Mouse (Mus musculus) regulatory T cell (primary cell): ENCODE results near the gene Susd1.

ENCODE experiments used
- in situ Hi-C: fragments of 300-600 bp; cut with MboI, MseI; formaldehyde crosslinking; loops from one replicate; pipeline ENCODE4 v1.15.1; 2025; ENCODE audit warnings: high pct_unique_total_duplicates

Susd1 gene

GRCm38 (mm10) chr4:59291914-59292718 lies 146.3 kb downstream of the Susd1 start:
- in situ Hi-C loops, result loop anchor here (25.0 kb wide), 1 partner anchor 2005 kb away; no protein-coding TSS in a partner anchor

- in situ Hi-C loops, result loop anchor here (25.0 kb wide), 1 partner anchor 2004 kb away; no protein-coding TSS in a partner anchor
Measured at GRCm38 (mm10) chr4:59290972-59291576, 147.4 kb downstream of the Susd1 start.

GRCm38 (mm10) chr4:59287103-59287502 lies 151.3 kb downstream of the Susd1 start:
- in situ Hi-C loops, result loop anchor here (25.0 kb wide), 1 partner anchor 2000 kb away; no protein-coding TSS in a partner anchor

- in situ Hi-C loops, result loop anchor here (25.0 kb wide), 1 partner anchor 1999 kb away; no protein-coding TSS in a partner anchor
Measured at GRCm38 (mm10) chr4:59286351-59286750, 152.1 kb downstream of the Susd1 start.

GRCm38 (mm10) chr4:59282699-59283487 lies 155.5 kb downstream of the Susd1 start:
- in situ Hi-C loops, result loop anchor here (25.0 kb wide), 1 partner anchor 1996 kb away; no protein-coding TSS in a partner anchor

- in situ Hi-C loops, result loop anchor here (25.0 kb wide), 1 partner anchor 1995 kb away; no protein-coding TSS in a partner anchor
Measured at GRCm38 (mm10) chr4:59282137-59282536, 156.3 kb downstream of the Susd1 start.

GRCm38 (mm10) chr4:59280876-59281275 lies 157.6 kb downstream of the Susd1 start:
- in situ Hi-C loops, result loop anchor here (25.0 kb wide), 1 partner anchor 1994 kb away; no protein-coding TSS in a partner anchor

- in situ Hi-C loops, result loop anchor here (10.0 to 25.0 kb wide), 2 partner anchors 56 to 1992 kb away; no protein-coding TSS in a partner anchor
Measured at GRCm38 (mm10) chr4:59279111-59279510, 159.3 kb downstream of the Susd1 start.

GRCm38 (mm10) chr4:59278410-59278809 lies 160.0 kb downstream of the Susd1 start:
- in situ Hi-C loops, result loop anchor here (10.0 to 25.0 kb wide), 2 partner anchors 56 to 1991 kb away; no protein-coding TSS in a partner anchor

GRCm38 (mm10) chr4:59277958-59278357 lies 160.5 kb downstream of the Susd1 start:
- in situ Hi-C loops, result loop anchor here (10.0 to 25.0 kb wide), 2 partner anchors 57 to 1991 kb away; no protein-coding TSS in a partner anchor

GRCm38 (mm10) chr4:59275956-59276355 lies 162.5 kb downstream of the Susd1 start:
- in situ Hi-C loops, result loop anchor here (10.0 to 25.0 kb wide), 2 partner anchors 59 to 1989 kb away; no protein-coding TSS in a partner anchor

GRCm38 (mm10) chr4:59275494-59275893 lies 162.9 kb downstream of the Susd1 start:
- in situ Hi-C loops, result loop anchor here (10.0 to 25.0 kb wide), 2 partner anchors 59 to 1988 kb away; no protein-coding TSS in a partner anchor

- in situ Hi-C loops, result loop anchor here (10.0 kb wide), 1 partner anchor 61 kb away; no protein-coding TSS in a partner anchor
Measured at GRCm38 (mm10) chr4:59274136-59274535, 164.3 kb downstream of the Susd1 start.

GRCm38 (mm10) chr4:59273342-59273741 lies 165.1 kb downstream of the Susd1 start:
- in situ Hi-C loops, result loop anchor here (10.0 kb wide), 1 partner anchor 61 kb away; no protein-coding TSS in a partner anchor

- in situ Hi-C loops, result no loop called here
Measured at GRCm38 (mm10) chr4:59265631-59266030, 172.8 kb downstream of the Susd1 start.

GRCm38 (mm10) chr4:59265182-59265581 lies 173.3 kb downstream of the Susd1 start:
- in situ Hi-C loops, result no loop called here
